Mouse (Mus musculus): ENCODE measurements around the gene Wfdc3. TPM values are rescaled to one million over a fixed set of nuclear protein-coding genes. Genes with fewer than 3 reads are reported as not detected.
"Not testable (repeated sequence)": the region's sequence is repeated elsewhere in the genome, so short reads cannot be mapped to it uniquely, and the experiment has no call there.

Wfdc3 gene
- polyA plus RNA-seq, 1 experiment from 2014 or later = 1.3 TPM

GRCm38 (mm10) chr2:164734839-164735238, 10.9 kb downstream of the Wfdc3 start:
- Histone ChIP-seq H3K27me3 (replicated peaks) (no peaks in the 10 kb centered on the region; the same call in 1 of the 2 replicates), H3K27ac (replicated peaks) (no peak overlapping the region), H3K4me3 (replicated peaks) (no peak overlapping the region), H3K4me2 (no peak overlapping the region), H3K4me1 (no peaks in the 10 kb centered on the region), H3K9me3 (replicated peaks) (no peaks in the 10 kb centered on the region), H3K9ac (replicated peaks) (no peak overlapping the region), H3K36me3 (no peaks in the 10 kb centered on the region)
- no peak for ATAC-seq (ENCODE audit: low FRiP score)
- WGBS = 89% methylated on average over 5 of the region's 5 CpGs

GRCm38 (mm10) chr2:164733259-164733658, 12.5 kb downstream of the Wfdc3 start:
- ATAC-seq (ENCODE audit: low FRiP score) = no peak
- Histone ChIP-seq H3K4me2 (no peak overlapping the region), H3K4me3 (replicated peaks) (no peak overlapping the region), H3K9me3 (replicated peaks) (no peaks in the 10 kb centered on the region), H3K9ac (replicated peaks) (no peak overlapping the region), H3K27me3 (replicated peaks) (no peaks in the 10 kb centered on the region; the same call in 1 of the 2 replicates), H3K27ac (replicated peaks) (no peak overlapping the region), H3K36me3 (no peaks in the 10 kb centered on the region), H3K4me1 (no peaks in the 10 kb centered on the region)
- 85% methylated on average over 2 of the region's 2 CpGs for WGBS

- 76% methylated on average over 5 of the region's 5 CpGs for WGBS
- no peak for ATAC-seq (ENCODE audit: low FRiP score)
- H3K4me3 ChIP-seq (replicated peaks) = no peak overlapping the region
Measured at GRCm38 (mm10) chr2:164731719-164732118, 14.0 kb downstream of the Wfdc3 start.

GRCm38 (mm10) chr2:164725895-164726619, 19.7 kb downstream of the Wfdc3 start:
- Histone ChIP-seq H3K4me3 (replicated peaks) (no peak overlapping the region), H3K4me2 (no peak overlapping the region), H3K27ac (replicated peaks) (no peak overlapping the region), H3K27me3 (replicated peaks) (no peaks in the 10 kb centered on the region; the same call in 1 of the 2 replicates), H3K9me3 (replicated peaks) (no peaks in the 10 kb centered on the region), H3K36me3 (no peaks in the 10 kb centered on the region), H3K4me1 (no peaks in the 10 kb centered on the region), H3K9ac (replicated peaks) (no peak overlapping the region)
- no peak for ATAC-seq (ENCODE audit: low FRiP score)
- 28% methylated on average over 6 of the region's 6 CpGs for WGBS

More at GRCm38 (mm10) chr2:164731719-164732118, 14.0 kb downstream of the Wfdc3 start:
- Histone ChIP-seq H3K27me3 (replicated peaks) (no peaks in the 10 kb centered on the region; the same call in 1 of the 2 replicates), H3K36me3 (no peaks in the 10 kb centered on the region), H3K4me1 (no peaks in the 10 kb centered on the region), H3K4me2 (no peak overlapping the region), H3K27ac (replicated peaks) (no peak overlapping the region), H3K9ac (replicated peaks) (no peak overlapping the region), H3K9me3 (replicated peaks) (no peaks in the 10 kb centered on the region)

GRCm38 (mm10) chr2:164723276-164723675, 22.5 kb downstream of the Wfdc3 start:
- H3K9me3 ChIP-seq (replicated peaks) = no peaks in the 10 kb centered on the region

GRCm38 (mm10) chr2:164716194-164716786, 29.4 kb downstream of the Wfdc3 start:
- not testable (repeated sequence) for H3K4me3 ChIP-seq (replicated peaks); H3K4me2 ChIP-seq; H3K4me1 ChIP-seq; H3K27me3 ChIP-seq (replicated peaks); H3K27ac ChIP-seq (replicated peaks); H3K9me3 ChIP-seq (replicated peaks); H3K36me3 ChIP-seq; H3K9ac ChIP-seq (replicated peaks); ATAC-seq (ENCODE audit: low FRiP score)
- 94% methylated on average over 23 of the region's 23 CpGs for WGBS

More at GRCm38 (mm10) chr2:164723276-164723675, 22.5 kb downstream of the Wfdc3 start:
- Histone ChIP-seq H3K9ac (replicated peaks) (no peak overlapping the region), H3K4me2 (no peak overlapping the region), H3K27me3 (replicated peaks) (no peaks in the 10 kb centered on the region), H3K4me3 (replicated peaks) (no peak overlapping the region), H3K36me3 (no peaks in the 10 kb centered on the region), H3K27ac (replicated peaks) (no peak overlapping the region), H3K4me1 (no peaks in the 10 kb centered on the region)
- 63% methylated on average over 4 of the region's 4 CpGs for WGBS
- no peak for ATAC-seq (ENCODE audit: low FRiP score)

- WGBS = 84% methylated on average over 6 of the region's 6 CpGs
- Histone ChIP-seq H3K4me1 (no peaks in the 10 kb centered on the region), H3K27me3 (replicated peaks) (no peaks in the 10 kb centered on the region), H3K27ac (replicated peaks) (no peak within 1 kb of the TSS), H3K36me3 (no peaks in the 10 kb centered on the region), H3K4me3 (replicated peaks) (no peak within 1 kb of the TSS), H3K4me2 (no peak within 1 kb of the TSS), H3K9ac (replicated peaks) (no peak within 1 kb of the TSS), H3K9me3 (replicated peaks) (no peaks in the 10 kb centered on the region)
- no peak for ATAC-seq (ENCODE audit: low FRiP score)
Measured at GRCm38 (mm10) chr2:164715005-164715404, 30.7 kb downstream of the Wfdc3 start, which contains the start of gene Spint5. Spint5 (plus strand) TSS chr2:164715305.

- H3K27ac ChIP-seq (replicated peaks) = no peak overlapping the region
- H3K4me2 ChIP-seq = no peak overlapping the region
- WGBS = 93% methylated on average over 14 of the region's 14 CpGs
- ATAC-seq (ENCODE audit: low FRiP score) = no peak
- no peaks in the 10 kb centered on the region for H3K9me3 ChIP-seq (replicated peaks)
- H3K9ac ChIP-seq (replicated peaks) = no peak overlapping the region
- H3K27me3 ChIP-seq (replicated peaks) = no peaks in the 10 kb centered on the region
- no peaks in the 10 kb centered on the region for H3K4me1 ChIP-seq
- no peak overlapping the region for H3K4me3 ChIP-seq (replicated peaks)
- no peaks in the 10 kb centered on the region for H3K36me3 ChIP-seq
Measured at GRCm38 (mm10) chr2:164705991-164706390, 39.7 kb downstream of the Wfdc3 start.

- no peak for ATAC-seq (ENCODE audit: low FRiP score)
- Histone ChIP-seq H3K36me3 (no peaks in the 10 kb centered on the region), H3K4me2 (no peak overlapping the region), H3K27ac (replicated peaks) (no peak overlapping the region), H3K9me3 (replicated peaks) (no peaks in the 10 kb centered on the region), H3K27me3 (replicated peaks) (no peaks in the 10 kb centered on the region), H3K4me3 (replicated peaks) (no peak overlapping the region), H3K9ac (replicated peaks) (no peak overlapping the region), H3K4me1 (no peaks in the 10 kb centered on the region)
- whole genome bisulfite sequencing = 94% methylated on average over 6 of the region's 6 CpGs
Measured at GRCm38 (mm10) chr2:164705328-164705727, 40.4 kb downstream of the Wfdc3 start.

GRCm38 (mm10) chr2:164704235-164704634, 41.5 kb downstream of the Wfdc3 start:
- Histone ChIP-seq H3K9me3 (replicated peaks) (no peaks in the 10 kb centered on the region), H3K4me2 (no peak overlapping the region), H3K27ac (replicated peaks) (no peak overlapping the region), H3K4me1 (no peaks in the 10 kb centered on the region), H3K27me3 (replicated peaks) (no peaks in the 10 kb centered on the region), H3K4me3 (replicated peaks) (no peak overlapping the region), H3K9ac (replicated peaks) (no peak overlapping the region), H3K36me3 (no peaks in the 10 kb centered on the region)
- 77% methylated on average over 5 of the region's 5 CpGs for WGBS
- ATAC-seq (ENCODE audit: low FRiP score) = no peak

GRCm38 (mm10) chr2:164701761-164702160, 44.0 kb downstream of the Wfdc3 start:
- no peak for ATAC-seq (ENCODE audit: low FRiP score)

GRCm38 (mm10) chr2:164700959-164701358, 44.8 kb downstream of the Wfdc3 start:
- Histone ChIP-seq H3K4me2 (no peak overlapping the region), H3K9me3 (replicated peaks) (no peaks in the 10 kb centered on the region), H3K27ac (replicated peaks) (no peak overlapping the region), H3K4me1 (no peaks in the 10 kb centered on the region), H3K9ac (replicated peaks) (no peak overlapping the region), H3K36me3 (no peaks in the 10 kb centered on the region), H3K27me3 (replicated peaks) (no peaks in the 10 kb centered on the region), H3K4me3 (replicated peaks) (no peak overlapping the region)
- WGBS = 81% methylated on average over 5 of the region's 5 CpGs
- ATAC-seq (ENCODE audit: low FRiP score) = no peak

More at GRCm38 (mm10) chr2:164701761-164702160, 44.0 kb downstream of the Wfdc3 start:
- WGBS = 82% methylated on average over 5 of the region's 5 CpGs
- no peak overlapping the region for H3K27ac ChIP-seq (replicated peaks)
- no peak overlapping the region for H3K4me2 ChIP-seq
- no peaks in the 10 kb centered on the region for H3K27me3 ChIP-seq (replicated peaks)
- H3K9ac ChIP-seq (replicated peaks) = no peak overlapping the region
- no peaks in the 10 kb centered on the region for H3K9me3 ChIP-seq (replicated peaks)
- H3K36me3 ChIP-seq = no peaks in the 10 kb centered on the region
- no peaks in the 10 kb centered on the region for H3K4me1 ChIP-seq
- no peak overlapping the region for H3K4me3 ChIP-seq (replicated peaks)

Measured in neural tube, embryonic 15.5 days (tissue).